Mouse (Mus musculus): Measurements from ENCODE around the gene Htr1a.

Gene Htr1a

DNA sequence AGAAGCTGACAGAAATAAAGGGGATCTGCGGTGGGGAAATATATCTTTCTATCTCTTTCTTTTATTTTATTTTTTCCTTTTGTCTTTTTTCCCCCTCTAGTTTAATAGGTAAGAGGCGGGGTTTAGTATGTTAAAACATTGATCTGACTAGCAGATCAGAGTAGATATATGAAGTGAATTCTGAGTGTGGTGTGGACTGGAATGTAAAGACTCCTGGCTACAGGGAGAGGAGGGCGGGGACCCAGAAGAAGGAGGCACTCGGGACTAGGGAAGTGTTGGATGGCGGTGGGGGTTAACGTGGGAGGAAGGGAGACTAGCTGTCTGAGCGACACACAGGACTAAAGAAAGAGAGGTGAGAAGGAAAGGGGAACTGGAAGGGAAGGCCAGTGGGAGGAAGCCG is at the start of gene Htr1a:
Gene Htr1a (plus strand): TSS at position 301 of the 400 bp plus-strand sequence.
- DNase-seq (ENCODE audit: low spot score), result no peak

GRCm38 (mm10) chr13:105411535-105412326 is 31.7 kb upstream of the Htr1a start:
- no peak for DNase-seq (ENCODE audit: low spot score)

GRCm38 (mm10) chr13:105412327-105412722 is 31.1 kb upstream of the Htr1a start:
- DNase-seq (ENCODE audit: low spot score), result no peak

- DNase-seq (ENCODE audit: low spot score), result no peak
These were observed 10.3 kb upstream of the Htr1a start for GRCm38 (mm10) chr13:105433141-105433540.

DNA sequence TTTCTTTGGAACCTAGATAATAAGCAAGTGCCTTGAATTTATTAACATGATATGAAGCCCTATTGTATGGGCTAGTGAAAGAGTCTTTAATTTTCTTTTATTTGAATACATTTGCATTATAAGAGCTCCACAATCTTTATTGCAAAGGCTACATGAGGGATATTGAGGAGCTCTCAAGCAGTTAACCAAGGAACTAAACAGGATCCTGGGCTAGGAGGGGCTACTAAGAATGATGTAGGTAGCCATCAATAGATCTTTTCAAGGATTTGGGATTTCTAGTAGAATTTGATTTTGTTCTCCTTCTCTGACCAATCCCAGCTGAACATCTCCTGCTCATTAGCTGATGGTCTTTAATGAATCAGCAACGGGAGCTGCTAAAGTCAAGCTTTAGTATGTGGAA is 9.8 kb upstream of the Htr1a start:
- DNase-seq (ENCODE audit: low spot score), result no peak

GRCm38 (mm10) chr13:105442576-105442975 is 863 bp upstream of the Htr1a start:
- DNase-seq (ENCODE audit: low spot score), result no peak

DNA sequence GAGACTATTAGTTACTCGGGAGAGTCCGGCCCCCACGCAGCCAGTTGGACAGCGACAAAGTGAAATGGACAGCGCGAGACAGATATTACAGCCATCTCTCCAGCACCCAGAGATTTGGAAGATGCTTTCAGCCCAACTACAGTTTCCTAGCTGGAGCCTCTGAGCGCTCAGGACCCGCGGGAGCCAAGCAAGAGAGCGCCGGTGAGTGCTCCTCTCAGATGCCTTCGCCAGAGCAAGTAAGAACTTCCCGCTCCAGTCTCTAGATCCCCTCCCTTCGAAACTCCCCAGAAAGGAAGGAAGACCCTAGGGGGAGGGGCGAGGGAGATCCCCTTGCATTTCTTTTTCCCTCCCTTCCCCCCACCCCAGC is 415 bp downstream of the Htr1a start:
- DNase-seq (ENCODE audit: low spot score), result no peak

GRCm38 (mm10) chr13:105444238-105444894 is 927 bp downstream of the Htr1a start:
- DNase-seq (ENCODE audit: low spot score), result no peak

DNA sequence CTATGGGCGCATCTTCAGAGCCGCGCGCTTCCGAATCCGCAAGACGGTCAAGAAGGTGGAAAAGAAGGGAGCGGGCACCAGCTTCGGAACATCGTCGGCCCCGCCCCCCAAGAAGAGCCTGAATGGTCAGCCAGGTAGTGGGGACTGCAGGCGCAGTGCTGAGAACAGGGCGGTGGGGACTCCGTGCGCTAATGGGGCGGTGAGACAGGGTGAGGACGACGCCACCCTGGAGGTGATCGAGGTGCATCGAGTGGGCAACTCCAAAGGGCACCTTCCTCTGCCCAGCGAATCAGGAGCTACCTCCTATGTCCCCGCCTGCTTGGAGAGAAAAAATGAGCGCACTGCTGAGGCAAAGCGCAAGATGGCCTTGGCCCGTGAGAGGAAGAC is 1.4 kb downstream of the Htr1a start:
- no peak for DNase-seq (ENCODE audit: low spot score)

DNA sequence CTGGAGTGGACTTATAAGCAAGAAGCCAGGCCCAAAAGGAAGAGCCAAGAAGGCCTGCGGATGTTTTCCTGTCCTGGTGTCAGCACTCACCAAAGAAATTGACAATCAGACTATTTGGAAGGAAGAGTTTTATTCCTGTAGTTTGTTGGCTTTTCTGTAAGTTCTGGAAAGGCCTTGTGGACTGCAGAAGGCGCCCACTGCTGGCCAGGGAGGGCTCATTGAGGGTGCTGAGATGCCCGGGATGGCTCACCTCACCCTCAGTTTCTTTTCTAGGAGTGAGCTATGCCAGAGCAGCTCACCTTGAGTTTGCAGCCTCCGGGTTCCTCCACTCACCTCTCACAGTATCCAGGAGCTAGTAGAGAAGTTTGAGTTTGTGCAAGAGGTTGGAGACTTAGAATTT is 2.8 kb downstream of the Htr1a start:
- no peak for DNase-seq (ENCODE audit: low spot score)

- no peak for DNase-seq (ENCODE audit: low spot score)
These were observed 4.3 kb downstream of the Htr1a start for GRCm38 (mm10) chr13:105447695-105448094.

- DNase-seq (ENCODE audit: low spot score), result no peak
These were observed 8.1 kb downstream of the Htr1a start for GRCm38 (mm10) chr13:105451536-105451935.
